Mouse (Mus musculus): ENCODE results near the gene Trpd52l3. TPM values are rescaled to one million over a fixed set of nuclear protein-coding genes. Genes with fewer than 3 reads are reported as not detected.

The Trpd52l3 gene
- not detected in 2 replicates for polyA plus RNA-seq (2012; ENCODE audit: insufficient read depth, insufficient read length, missing spikeins)

GRCm38 (mm10) chr19:30003621-30004020 is at the start of gene Trpd52l3:
TSS of gene Trpd52l3 (plus strand) at chr19:30003790.
- H3K4me3 ChIP-seq (ENCODE audit: insufficient read depth, low read length): no peak within 1 kb of the TSS
- TF ChIP-seq CTCF (IDR thresholded peaks at IDR 0.05; ENCODE audit: low read depth, low read length) (no peak), POLR2A (IDR thresholded peaks at IDR 0.05; ENCODE audit: borderline replicate concordance, low read depth, low read length) (no peak)
- H3K4me1 ChIP-seq (ENCODE audit: control insufficient read depth, insufficient read depth, low read length): peaks cover 6% of the 10 kb centered on the region; the same call in 1 of the 2 replicates
- no peak within 1 kb of the TSS for H3K27ac ChIP-seq (ENCODE audit: insufficient read depth, low read depth, low read length)

- Histone ChIP-seq H3K4me1 (ENCODE audit: control insufficient read depth, insufficient read depth, low read length) (peaks cover under 1% of the 10 kb centered on the region; the same call in 1 of the 2 replicates), H3K4me3 (ENCODE audit: insufficient read depth, low read length) (no peak overlapping the region), H3K27ac (ENCODE audit: insufficient read depth, low read depth, low read length) (no peak overlapping the region)
- TF ChIP-seq CTCF (IDR thresholded peaks at IDR 0.05; ENCODE audit: low read depth, low read length): no peak
- TF ChIP-seq POLR2A (IDR thresholded peaks at IDR 0.05; ENCODE audit: borderline replicate concordance, low read depth, low read length): no peak
Observed at GRCm38 (mm10) chr19:29953833-29954232, 49.8 kb upstream of the Trpd52l3 start.

GRCm38 (mm10) chr19:29955454-29955853 is 48.1 kb upstream of the Trpd52l3 start:
- H3K27ac ChIP-seq (ENCODE audit: insufficient read depth, low read depth, low read length): no peak overlapping the region
- H3K4me3 ChIP-seq (ENCODE audit: insufficient read depth, low read length): no peak overlapping the region

GRCm38 (mm10) chr19:29960906-29961305 is 42.7 kb upstream of the Trpd52l3 start:
- Histone ChIP-seq H3K4me3 (ENCODE audit: insufficient read depth, low read length) (no peak overlapping the region), H3K27ac (ENCODE audit: insufficient read depth, low read depth, low read length) (no peak overlapping the region)
- TF ChIP-seq POLR2A (IDR thresholded peaks at IDR 0.05; ENCODE audit: borderline replicate concordance, low read depth, low read length): no peak
- no peak for TF ChIP-seq CTCF (IDR thresholded peaks at IDR 0.05; ENCODE audit: low read depth, low read length)

More at GRCm38 (mm10) chr19:29955454-29955853, 48.1 kb upstream of the Trpd52l3 start:
- H3K4me1 ChIP-seq (ENCODE audit: control insufficient read depth, insufficient read depth, low read length): no peaks in the 10 kb centered on the region
- TF ChIP-seq POLR2A (IDR thresholded peaks at IDR 0.05; ENCODE audit: borderline replicate concordance, low read depth, low read length): no peak
- TF ChIP-seq CTCF (IDR thresholded peaks at IDR 0.05; ENCODE audit: low read depth, low read length): no peak

GRCm38 (mm10) chr19:29961842-29962241 is 41.7 kb upstream of the Trpd52l3 start:
- no peak overlapping the region for H3K4me3 ChIP-seq (ENCODE audit: insufficient read depth, low read length)
- no peak overlapping the region for H3K27ac ChIP-seq (ENCODE audit: insufficient read depth, low read depth, low read length)
- TF ChIP-seq POLR2A (IDR thresholded peaks at IDR 0.05; ENCODE audit: borderline replicate concordance, low read depth, low read length) (no peak), CTCF (IDR thresholded peaks at IDR 0.05; ENCODE audit: low read depth, low read length) (no peak)
- no peaks in the 10 kb centered on the region for H3K4me1 ChIP-seq (ENCODE audit: control insufficient read depth, insufficient read depth, low read length)

More at GRCm38 (mm10) chr19:29960906-29961305, 42.7 kb upstream of the Trpd52l3 start:
- H3K4me1 ChIP-seq (ENCODE audit: control insufficient read depth, insufficient read depth, low read length): no peaks in the 10 kb centered on the region

- TF ChIP-seq CTCF (IDR thresholded peaks at IDR 0.05; ENCODE audit: low read depth, low read length): no peak
- no peak for TF ChIP-seq POLR2A (IDR thresholded peaks at IDR 0.05; ENCODE audit: borderline replicate concordance, low read depth, low read length)
- no peaks in the 10 kb centered on the region for H3K4me1 ChIP-seq (ENCODE audit: control insufficient read depth, insufficient read depth, low read length)
- H3K27ac ChIP-seq (ENCODE audit: insufficient read depth, low read depth, low read length): no peak overlapping the region
- H3K4me3 ChIP-seq (ENCODE audit: insufficient read depth, low read length): no peak overlapping the region
Observed at GRCm38 (mm10) chr19:29963598-29964092, 39.9 kb upstream of the Trpd52l3 start.

- TF ChIP-seq POLR2A (IDR thresholded peaks at IDR 0.05; ENCODE audit: borderline replicate concordance, low read depth, low read length): no peak
- TF ChIP-seq CTCF (IDR thresholded peaks at IDR 0.05; ENCODE audit: low read depth, low read length): no peak
- H3K27ac ChIP-seq (ENCODE audit: insufficient read depth, low read depth, low read length): no peak overlapping the region
- H3K4me1 ChIP-seq (ENCODE audit: control insufficient read depth, insufficient read depth, low read length): no peaks in the 10 kb centered on the region
- no peak overlapping the region for H3K4me3 ChIP-seq (ENCODE audit: insufficient read depth, low read length)
Observed at GRCm38 (mm10) chr19:29967960-29968359, 35.6 kb upstream of the Trpd52l3 start.

GRCm38 (mm10) chr19:29973396-29973795 is 30.2 kb upstream of the Trpd52l3 start:
- Histone ChIP-seq H3K4me1 (ENCODE audit: control insufficient read depth, insufficient read depth, low read length) (no peaks in the 10 kb centered on the region), H3K4me3 (ENCODE audit: insufficient read depth, low read length) (no peak overlapping the region), H3K27ac (ENCODE audit: insufficient read depth, low read depth, low read length) (no peak overlapping the region)
- no peak for TF ChIP-seq POLR2A (IDR thresholded peaks at IDR 0.05; ENCODE audit: borderline replicate concordance, low read depth, low read length)
- TF ChIP-seq CTCF (IDR thresholded peaks at IDR 0.05; ENCODE audit: low read depth, low read length): no peak

- Histone ChIP-seq H3K4me1 (ENCODE audit: control insufficient read depth, insufficient read depth, low read length) (no peaks in the 10 kb centered on the region), H3K4me3 (ENCODE audit: insufficient read depth, low read length) (no peak overlapping the region), H3K27ac (ENCODE audit: insufficient read depth, low read depth, low read length) (no peak overlapping the region)
- TF ChIP-seq POLR2A (IDR thresholded peaks at IDR 0.05; ENCODE audit: borderline replicate concordance, low read depth, low read length) (no peak), CTCF (IDR thresholded peaks at IDR 0.05; ENCODE audit: low read depth, low read length) (no peak)
Observed at GRCm38 (mm10) chr19:29978847-29979246, 24.7 kb upstream of the Trpd52l3 start.

- Histone ChIP-seq H3K4me3 (ENCODE audit: insufficient read depth, low read length) (no peak overlapping the region), H3K4me1 (ENCODE audit: control insufficient read depth, insufficient read depth, low read length) (no peaks in the 10 kb centered on the region), H3K27ac (ENCODE audit: insufficient read depth, low read depth, low read length) (no peak overlapping the region)
- TF ChIP-seq POLR2A (IDR thresholded peaks at IDR 0.05; ENCODE audit: borderline replicate concordance, low read depth, low read length) (no peak), CTCF (IDR thresholded peaks at IDR 0.05; ENCODE audit: low read depth, low read length) (no peak)
Observed at GRCm38 (mm10) chr19:29979452-29980089, 24.0 kb upstream of the Trpd52l3 start.

Data from bone marrow macrophage, adult 2 months (primary cell).